Mouse (Mus musculus) ES-Bruce4 (cell line): ENCODE measurements around the gene L3mbtl1.

Experiments used
- CTCF ChIP-seq: IDR thresholded peaks from one replicate; pipeline ENCODE4 v1.8.1; 2011; ENCODE audit warnings: low read depth, low read length
- POLR2A ChIP-seq: IDR thresholded peaks from one replicate; pipeline ENCODE4 v1.8.1; 2011; ENCODE audit warnings: low read length; ENCODE audit not compliant: insufficient read depth

DNA sequence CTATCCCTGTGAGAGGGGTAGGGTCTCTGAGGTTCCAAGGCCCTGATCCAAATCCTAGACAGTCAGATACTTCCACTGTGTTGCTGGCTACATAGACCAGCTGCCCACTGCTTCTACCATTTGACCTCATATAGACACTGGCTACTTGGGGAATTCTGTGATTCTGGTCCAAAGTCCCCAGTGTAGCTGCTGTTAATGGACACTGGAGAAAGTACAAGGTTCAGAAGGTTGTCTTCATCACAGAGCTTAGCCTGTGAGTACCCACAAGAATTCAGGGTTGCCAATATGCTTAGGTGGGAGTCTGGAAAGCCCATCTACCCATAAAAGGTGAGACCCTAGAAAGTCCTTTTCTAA is 48.8 kb downstream of the L3mbtl1 start:
- TF ChIP-seq POLR2A, result no peak
- TF ChIP-seq CTCF, result no peak
